Mouse (Mus musculus) C2C12 (cell line): ENCODE measurements around the gene Vamp4. TPM values are rescaled to one million over a fixed set of nuclear protein-coding genes. Genes with fewer than 3 reads are reported as not detected.

ENCODE experiments used
- H3K27me3 ChIP-seq: one replicate; pipeline ENCODE4 v1.6.1; 2011; ENCODE audit not compliant: control insufficient read depth, insufficient read depth, insufficient read length
- H3K36me3 ChIP-seq: one replicate; pipeline ENCODE4 v1.6.1; 2011; ENCODE audit not compliant: control insufficient read depth, insufficient read depth
- H3K4me3 ChIP-seq: one replicate; pipeline ENCODE4 v1.5.1; 2011; ENCODE audit warnings: mild to moderate bottlenecking, control low read depth; ENCODE audit not compliant: poor library complexity, insufficient read depth, severe bottlenecking
- H3K79me2 ChIP-seq: one replicate; pipeline ENCODE4 v1.6.1; 2011; ENCODE audit not compliant: control insufficient read depth, insufficient read depth
- H3K79me3 ChIP-seq: one replicate; pipeline ENCODE4 v1.6.1; 2011; ENCODE audit warnings: low read depth, control low read depth
- H3ac ChIP-seq: one replicate; pipeline ENCODE3; 2011; ENCODE audit warnings: low read depth; ENCODE audit not compliant: control insufficient read depth, insufficient read length
- CEBPB ChIP-seq: IDR thresholded peaks from one replicate; pipeline ENCODE4 v1.6.1; 2011; ENCODE audit warnings: low read depth, mild to moderate bottlenecking, control low read depth, moderate library complexity
- CTCF ChIP-seq: IDR thresholded peaks from one replicate; pipeline ENCODE4 v1.5.1; 2011; ENCODE audit not compliant: control insufficient read depth, insufficient read depth, insufficient read length
- FOSL1 ChIP-seq: IDR thresholded peaks from one replicate; pipeline ENCODE4 v1.8.0; 2011; ENCODE audit warnings: mild to moderate bottlenecking, low read length; ENCODE audit not compliant: poor library complexity, insufficient read depth, severe bottlenecking
- MAX ChIP-seq: IDR thresholded peaks from one replicate; pipeline ENCODE4 v1.6.1; 2011; ENCODE audit warnings: mild to moderate bottlenecking, control low read depth
- MYOD1 ChIP-seq: IDR thresholded peaks from one replicate; pipeline ENCODE4 v1.6.1; 2011; ENCODE audit warnings: low read depth; ENCODE audit not compliant: control insufficient read depth, insufficient read length
- MYOG ChIP-seq: IDR thresholded peaks from one replicate; pipeline ENCODE4 v1.6.1; 2011; ENCODE audit not compliant: control insufficient read depth, insufficient read length; ENCODE audit errors: extremely low read depth
- USF1 ChIP-seq: IDR thresholded peaks from one replicate; pipeline ENCODE4 v1.6.1; 2011; ENCODE audit warnings: low read depth, mild to moderate bottlenecking, control low read depth, moderate library complexity
- long read RNA-seq, 2 experiments: library from polyadenylated mRNA; unstranded; transcript quantifications; one replicate each; pipeline ENCODE4 v2.0.0; 2019 to 2020
- polyA plus RNA-seq: library from polyadenylated mRNA; unstranded; fragments of >200 nt; fragmentation: generic; extraction: Trizol; gene quantifications from one replicate; pipeline ENCODE4 v1.2.1, GENCODE M21; 2012; ENCODE audit warnings: missing spikeins

The Vamp4 gene
- 12.3 TPM for polyA plus RNA-seq
- long read RNA-seq, experiment 1, transcript Vamp4-204 (8 exons, 1,461 nt) = major isoform, 34 of 37 reads
- long read RNA-seq, experiment 1, partial matches to known transcripts = 1 of 37 reads
- long read RNA-seq, experiment 1, other reads (novel, unspliced or antisense) = 2 of 37 reads
- long read RNA-seq, experiment 2, transcript Vamp4-204 (8 exons, 1,461 nt) = major isoform, 54 of 67 reads
- long read RNA-seq, experiment 2, partial matches to known transcripts = 0 of 67 reads
- long read RNA-seq, experiment 2, other reads (novel, unspliced or antisense) = 6 of 67 reads

DNA sequence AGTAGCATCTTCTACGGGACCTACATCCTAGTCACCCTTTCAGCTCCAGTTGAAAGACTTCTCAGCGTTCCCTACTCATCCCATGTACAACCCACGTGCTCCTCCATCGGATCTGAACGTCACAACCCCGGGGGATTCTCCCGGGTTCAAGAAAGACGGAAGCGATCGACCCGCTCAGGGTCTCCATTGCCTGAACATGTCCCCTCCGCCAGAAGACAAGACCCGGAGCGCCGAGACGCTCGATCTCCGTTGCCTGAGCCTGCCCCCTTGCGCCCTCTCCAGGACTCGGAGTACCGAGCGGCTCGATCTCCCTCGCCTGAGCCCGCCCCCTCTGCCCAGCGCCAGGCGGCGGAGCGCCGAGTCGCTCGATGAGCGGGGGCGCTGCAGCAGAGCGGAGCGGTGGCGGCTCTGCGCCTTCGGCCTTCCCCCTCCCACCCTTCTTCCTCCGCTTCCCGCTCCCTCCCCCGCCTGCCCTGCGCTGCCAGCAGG lies at the start of gene Vamp4:
TSS of gene Vamp4 (plus strand) at position 256 of the 489 bp plus-strand sequence.
- TF ChIP-seq FOSL1 (no peak), MAX (no peak), MYOD1 (no peak), MYOG (no peak), CEBPB (no peak), CTCF (peak; percentile 16), USF1 (peak; percentile 31)
- peaks cover 12% of the 10 kb centered on the region for H3K36me3 ChIP-seq
- H3ac ChIP-seq = peak within 1 kb of the TSS; percentile 90
- no peaks in the 10 kb centered on the region for H3K27me3 ChIP-seq
- peak within 1 kb of the TSS; percentile 74 for H3K4me3 ChIP-seq
- peaks cover 32% of the 10 kb centered on the region for H3K79me2 ChIP-seq
- H3K79me3 ChIP-seq = peaks cover 14% of the 10 kb centered on the region

DNA sequence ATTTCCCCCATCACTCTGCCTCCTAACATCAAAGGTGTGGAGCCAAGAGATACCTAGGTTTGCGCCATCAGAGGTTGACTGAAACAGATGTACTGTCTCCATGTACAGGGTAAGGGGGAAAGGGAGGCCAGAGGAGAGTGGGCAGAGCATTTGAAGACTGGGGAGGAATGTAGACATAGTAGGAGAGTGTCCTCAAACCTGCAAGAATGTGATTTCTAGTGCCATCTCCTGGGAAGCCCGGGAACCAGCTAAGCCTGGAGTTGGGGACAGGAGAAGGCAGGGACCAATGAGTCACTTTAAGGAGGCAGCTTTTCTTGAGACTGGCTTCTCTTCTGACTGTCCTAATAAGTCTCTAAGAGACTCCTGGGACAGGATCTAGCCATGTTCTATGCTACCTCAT lies 40.7 kb upstream of the Vamp4 start:
- Histone ChIP-seq H3ac (no peak overlapping the region), H3K4me3 (no peak overlapping the region), H3K36me3 (peaks cover 23% of the 10 kb centered on the region), H3K79me2 (no peaks in the 10 kb centered on the region), H3K27me3 (no peaks in the 10 kb centered on the region), H3K79me3 (no peaks in the 10 kb centered on the region)
- TF ChIP-seq CEBPB = no peak
- TF ChIP-seq MYOG = no peak
- no peak for TF ChIP-seq CTCF
- no peak for TF ChIP-seq MYOD1
- no peak for TF ChIP-seq USF1
- TF ChIP-seq MAX = no peak
- TF ChIP-seq FOSL1 = no peak

DNA sequence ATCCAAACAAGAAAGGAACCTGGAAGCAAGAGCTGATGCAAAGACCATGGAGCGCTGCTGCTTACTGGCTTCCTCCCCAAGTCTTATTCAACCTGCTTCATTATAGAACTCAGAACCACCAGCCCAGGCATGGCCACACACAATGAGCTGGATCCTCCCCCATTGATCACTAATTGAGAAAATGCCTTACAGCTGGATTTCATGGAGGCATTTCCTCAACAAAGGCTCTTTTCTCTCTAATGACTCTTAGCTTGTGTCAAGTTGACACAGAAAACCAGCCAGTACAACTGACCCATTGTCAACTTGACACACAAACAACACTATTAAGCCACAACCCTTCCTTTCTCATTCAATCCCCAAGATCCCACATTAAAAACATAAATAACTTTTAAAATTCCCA lies 39.6 kb upstream of the Vamp4 start:
- Histone ChIP-seq H3K79me3 (no peaks in the 10 kb centered on the region), H3K36me3 (peaks cover 33% of the 10 kb centered on the region), H3K79me2 (no peaks in the 10 kb centered on the region), H3ac (no peak overlapping the region), H3K4me3 (no peak overlapping the region), H3K27me3 (no peaks in the 10 kb centered on the region)
- TF ChIP-seq MYOD1 = no peak
- TF ChIP-seq CTCF = no peak
- no peak for TF ChIP-seq CEBPB

DNA sequence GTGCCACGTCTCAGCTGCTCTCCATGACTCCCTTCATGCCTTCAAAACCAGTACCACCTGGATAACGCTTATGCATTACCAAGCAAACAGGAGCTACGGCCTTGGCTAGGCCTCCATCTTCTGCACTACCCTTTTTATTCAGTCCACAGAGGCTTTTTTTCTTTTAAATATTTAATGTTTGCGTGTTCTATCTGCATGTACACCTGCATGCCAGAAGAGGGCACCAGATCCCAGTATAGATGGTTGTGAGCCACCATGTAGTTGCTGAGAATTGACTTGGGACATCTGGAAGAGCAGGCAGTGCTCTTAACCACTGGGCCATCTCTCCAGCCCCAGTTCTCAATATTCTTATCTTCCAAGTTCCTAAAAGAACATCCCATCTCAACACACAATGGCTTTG lies 38.7 kb upstream of the Vamp4 start:
- Histone ChIP-seq H3K79me3 (no peaks in the 10 kb centered on the region), H3K27me3 (no peaks in the 10 kb centered on the region), H3K36me3 (peaks cover 42% of the 10 kb centered on the region), H3K79me2 (no peaks in the 10 kb centered on the region), H3K4me3 (no peak overlapping the region), H3ac (no peak overlapping the region)
- TF ChIP-seq MYOG = no peak
- TF ChIP-seq FOSL1 = no peak
- no peak for TF ChIP-seq USF1
- TF ChIP-seq MYOD1 = no peak

DNA sequence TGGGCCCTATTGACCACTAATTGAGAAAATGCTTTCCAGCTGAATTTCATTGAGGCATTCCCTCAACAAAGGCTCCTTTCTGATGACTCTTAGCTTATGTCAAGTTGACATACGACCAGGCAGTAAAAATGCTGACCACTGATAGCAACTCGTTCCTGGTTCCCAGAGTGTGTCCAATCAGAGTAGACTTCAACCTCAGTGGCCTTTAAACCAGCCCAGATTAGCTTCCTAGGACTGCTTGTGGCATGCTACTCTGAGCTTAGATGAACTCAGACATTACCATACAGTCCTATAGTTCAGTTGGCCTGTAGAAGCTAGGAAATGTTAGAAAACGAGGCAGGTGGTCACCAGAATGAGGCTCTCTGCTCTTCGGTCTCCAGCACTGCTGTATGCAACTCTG lies 38.0 kb upstream of the Vamp4 start:
- H3K79me2 ChIP-seq = no peaks in the 10 kb centered on the region
- no peaks in the 10 kb centered on the region for H3K79me3 ChIP-seq
- H3K4me3 ChIP-seq = no peak overlapping the region
- H3ac ChIP-seq = no peak overlapping the region
- H3K27me3 ChIP-seq = no peaks in the 10 kb centered on the region
- H3K36me3 ChIP-seq = peaks cover 49% of the 10 kb centered on the region
- TF ChIP-seq USF1 = no peak
- TF ChIP-seq MYOD1 = no peak
- TF ChIP-seq CEBPB = no peak
- TF ChIP-seq MYOG = no peak

DNA sequence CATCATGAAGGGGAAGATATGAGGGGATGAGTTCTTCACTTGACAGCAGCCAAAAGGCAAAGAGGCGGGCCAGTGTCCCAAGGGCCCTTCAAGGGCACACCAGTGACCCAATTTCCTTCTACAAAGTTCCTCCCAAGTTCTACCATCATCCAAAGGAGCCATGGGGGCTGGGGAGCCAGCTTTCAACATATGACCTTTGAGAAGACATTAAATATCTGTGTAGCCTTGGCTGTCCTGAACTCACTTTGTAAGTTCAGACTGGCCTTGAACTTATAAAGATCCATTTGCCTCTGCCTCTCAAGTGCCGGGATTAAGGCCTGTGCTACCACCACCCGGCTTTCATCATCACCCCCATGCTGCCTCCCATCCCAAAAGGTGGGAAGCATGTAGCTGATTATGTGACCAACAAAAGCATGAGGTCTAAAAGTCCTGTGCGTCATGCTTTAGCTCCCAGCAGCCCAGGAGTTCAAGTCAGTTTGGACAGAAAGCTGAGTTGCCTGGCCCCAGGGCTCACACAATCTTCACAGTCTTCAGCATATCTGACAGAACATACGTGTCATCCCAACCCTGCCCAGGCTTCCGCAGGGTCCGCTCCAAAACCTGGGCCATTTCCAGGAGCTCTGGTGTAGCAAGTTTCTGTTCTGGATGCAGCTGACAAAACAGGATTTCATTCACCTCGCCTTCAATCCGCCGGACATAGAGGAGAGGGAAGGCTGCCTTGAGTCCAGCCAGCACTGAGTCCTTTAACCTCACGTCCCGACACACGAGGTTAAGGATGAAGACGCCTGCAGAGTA lies 36.4 kb upstream of the Vamp4 start:
- Histone ChIP-seq H3K27me3 (no peaks in the 10 kb centered on the region), H3K4me3 (no peak overlapping the region), H3K79me3 (no peaks in the 10 kb centered on the region), H3K36me3 (peaks cover 66% of the 10 kb centered on the region), H3ac (no peak overlapping the region), H3K79me2 (no peaks in the 10 kb centered on the region)
- TF ChIP-seq MAX = no peak
